Mouse (Mus musculus) MEL (cell line): Measurements from ENCODE around the gene Psd. TPM values are rescaled to one million over a fixed set of nuclear protein-coding genes. Genes with fewer than 3 reads are reported as not detected.

ENCODE experiments used
- DNase-seq: peaks from one replicate; pipeline ENCODE4 v3.0.0; 2011; ENCODE audit warnings: low read depth, low spot score
- H3K27ac ChIP-seq: 2 replicates; pipeline ENCODE4 v1.5.1; 2012; ENCODE audit warnings: low read depth, mild to moderate bottlenecking, control low read depth, low read length, moderate library complexity; ENCODE audit not compliant: control insufficient read depth
- H3K27me3 ChIP-seq, 2 experiments: fragments of 150-350 bp in 1 of 2; sonication (generic) in 1 of 2; 2 replicates each; pipeline ENCODE4 v1.6.1; 2012; ENCODE audit warnings: low read length in 2 of 2, mild to moderate bottlenecking in 2 of 2, improper control_type of control experiment in 1 of 2, moderate library complexity in 1 of 2; ENCODE audit not compliant: insufficient read depth in 2 of 2, control insufficient read depth in 1 of 2
- H3K36me3 ChIP-seq, 2 experiments: 2 replicates each; pipeline ENCODE4 v1.6.1; 2012 to 2014; ENCODE audit warnings: low read length in 2 of 2, improper control_type of control experiment in 1 of 2, inconsistent platforms in 1 of 2, mild to moderate bottlenecking in 1 of 2; ENCODE audit not compliant: insufficient read depth in 2 of 2, control insufficient read depth in 1 of 2
- H3K4me1 ChIP-seq, 2 experiments: fragments of 150-350 bp in 1 of 2; sonication (generic) in 1 of 2; 2 replicates each; pipeline ENCODE4 v1.6.1; 2012; ENCODE audit warnings: low read length in 2 of 2, improper control_type of control experiment in 1 of 2, mild to moderate bottlenecking in 1 of 2; ENCODE audit not compliant: insufficient read depth in 2 of 2, control insufficient read depth in 1 of 2
- H3K4me3 ChIP-seq, 2 experiments: fragments of 150-350 bp in 1 of 2; sonication (generic) in 1 of 2; 2 replicates each; pipeline ENCODE4 v1.5.1; 2012; ENCODE audit warnings: low read depth in 2 of 2, low read length in 2 of 2, mild to moderate bottlenecking in 2 of 2, moderate library complexity in 2 of 2, control low read depth in 1 of 2, improper control_type of control experiment in 1 of 2; ENCODE audit not compliant: control insufficient read depth in 1 of 2, insufficient read depth in 1 of 2
- H3K79me2 ChIP-seq: 2 replicates; pipeline ENCODE4 v1.6.1; 2012; ENCODE audit warnings: mild to moderate bottlenecking, low read length, moderate library complexity; ENCODE audit not compliant: control insufficient read depth, poor library complexity, insufficient read depth
- H3K9ac ChIP-seq: 2 replicates; pipeline ENCODE4 v1.6.1; 2012; ENCODE audit warnings: low read depth, mild to moderate bottlenecking, control low read depth, low read length, moderate library complexity; ENCODE audit not compliant: control insufficient read depth, poor library complexity, severe bottlenecking
- H3K9me3 ChIP-seq: fragments of 150-350 bp; sonication (generic); replicated peaks from 2 replicates; pipeline ENCODE4 v1.6.1; 2012; ENCODE audit warnings: mild to moderate bottlenecking, low read length, improper control_type of control experiment, moderate library complexity; ENCODE audit not compliant: insufficient read depth
- CTCF ChIP-seq, 3 experiments: IDR thresholded peaks in 2 of 3; conservative IDR thresholded peaks in 1 of 3; 2 replicates each; pipeline ENCODE4 v1.5.1; 2011 to 2012; ENCODE audit warnings: low read length in 3 of 3, low read depth in 2 of 3, mild to moderate bottlenecking in 2 of 3, improper control_type of control experiment in 1 of 3, inconsistent platforms in 1 of 3, mixed read lengths in 1 of 3, moderate library complexity in 1 of 3; ENCODE audit not compliant: control insufficient read depth in 1 of 3, insufficient read depth in 1 of 3, poor library complexity in 1 of 3, severe bottlenecking in 1 of 3
- E2F4 ChIP-seq: IDR thresholded peaks from 2 replicates; pipeline ENCODE4 v1.6.1; 2011; ENCODE audit warnings: low read depth, low read length, improper control_type of control experiment, borderline replicate concordance
- ELF1 ChIP-seq: IDR thresholded peaks from 2 replicates; pipeline ENCODE4 v1.6.1; 2014; ENCODE audit warnings: low read depth, mild to moderate bottlenecking, inconsistent platforms, low read length, improper control_type of control experiment, moderate library complexity
- EP300 ChIP-seq, 2 experiments: IDR thresholded peaks; 2 replicates each; pipeline ENCODE4 v1.6.1; 2011; ENCODE audit warnings: improper control_type of control experiment in 2 of 2, low read length in 2 of 2, low read depth in 1 of 2, mild to moderate bottlenecking in 1 of 2
- ETS1 ChIP-seq: IDR thresholded peaks from 2 replicates; pipeline ENCODE4 v1.6.1; 2012; ENCODE audit warnings: low read depth, mild to moderate bottlenecking, inconsistent platforms, low read length, improper control_type of control experiment, moderate library complexity
- GABPA ChIP-seq: IDR thresholded peaks from 2 replicates; pipeline ENCODE4 v1.6.1; 2012; ENCODE audit warnings: low read depth, mild to moderate bottlenecking, inconsistent platforms, low read length, improper control_type of control experiment, moderate library complexity
- HCFC1 ChIP-seq: IDR thresholded peaks from 2 replicates; pipeline ENCODE4 v1.6.1; 2012; ENCODE audit warnings: low read depth, mild to moderate bottlenecking, inconsistent platforms, low read length, improper control_type of control experiment, moderate library complexity
- KAT2A ChIP-seq: conservative IDR thresholded peaks from 2 replicates; pipeline ENCODE4 v1.6.1; 2012; ENCODE audit warnings: low read depth, low read length, improper control_type of control experiment, inconsistent platforms
- MAZ ChIP-seq: IDR thresholded peaks from 2 replicates; pipeline ENCODE4 v1.6.1; 2012; ENCODE audit warnings: low read depth, mild to moderate bottlenecking, inconsistent platforms, low read length, improper control_type of control experiment
- MXI1 ChIP-seq: IDR thresholded peaks from 2 replicates; pipeline ENCODE4 v1.6.1; 2011; ENCODE audit warnings: mild to moderate bottlenecking, low read depth, low read length, improper control_type of control experiment
- NELFE ChIP-seq: IDR thresholded peaks from 2 replicates; pipeline ENCODE4 v1.6.1; 2011; ENCODE audit warnings: low read depth, low read length, improper control_type of control experiment
- NRF1 ChIP-seq: IDR thresholded peaks from 2 replicates; pipeline ENCODE4 v1.6.1; 2014; ENCODE audit warnings: low read depth, mild to moderate bottlenecking, inconsistent platforms, low read length, improper control_type of control experiment, moderate library complexity; ENCODE audit not compliant: poor library complexity, insufficient read depth, severe bottlenecking
- POLR2A ChIP-seq, 2 experiments: IDR thresholded peaks; 2 replicates each; pipeline ENCODE4 v1.6.1; 2011 to 2012; ENCODE audit warnings: low read length in 2 of 2, mild to moderate bottlenecking in 2 of 2, control low read depth in 1 of 2, improper control_type of control experiment in 1 of 2, low read depth in 1 of 2, moderate library complexity in 1 of 2; ENCODE audit not compliant: control insufficient read depth in 1 of 2, insufficient read depth in 1 of 2, poor library complexity in 1 of 2
- POLR2AphosphoS2 ChIP-seq: IDR thresholded peaks from 2 replicates; pipeline ENCODE4 v1.6.1; 2011; ENCODE audit warnings: low read length, improper control_type of control experiment
- SIN3A ChIP-seq: IDR thresholded peaks from 2 replicates; pipeline ENCODE4 v1.6.1; 2012; ENCODE audit warnings: low read length, improper control_type of control experiment, inconsistent platforms
- SMC3 ChIP-seq: IDR thresholded peaks from 2 replicates; pipeline ENCODE4 v1.6.1; 2011; ENCODE audit warnings: low read depth, low read length, improper control_type of control experiment
- TAL1 ChIP-seq: IDR thresholded peaks from 2 replicates; pipeline ENCODE4 v1.6.1; 2012; ENCODE audit warnings: mild to moderate bottlenecking, inconsistent platforms, low read length, moderate library complexity, mixed read lengths
- TBP ChIP-seq: IDR thresholded peaks from 2 replicates; pipeline ENCODE4 v1.8.0; 2011; ENCODE audit warnings: low read depth, low read length, improper control_type of control experiment
- TCF12 ChIP-seq: IDR thresholded peaks from 2 replicates; pipeline ENCODE4 v1.6.1; 2014; ENCODE audit warnings: low read depth, mild to moderate bottlenecking, inconsistent platforms, low read length, improper control_type of control experiment, moderate library complexity
- UBTF ChIP-seq: IDR thresholded peaks from 2 replicates; pipeline ENCODE4 v1.6.1; 2012; ENCODE audit warnings: low read depth, mild to moderate bottlenecking, inconsistent platforms, low read length, improper control_type of control experiment, moderate library complexity, borderline replicate concordance; ENCODE audit not compliant: insufficient read depth
- USF1 ChIP-seq: IDR thresholded peaks from 2 replicates; pipeline ENCODE4 v1.6.1; 2014; ENCODE audit warnings: low read depth, mild to moderate bottlenecking, inconsistent platforms, low read length, improper control_type of control experiment, moderate library complexity
- ZC3H11A ChIP-seq: IDR thresholded peaks from 2 replicates; pipeline ENCODE4 v1.6.1; 2012; ENCODE audit warnings: low read depth, mild to moderate bottlenecking, inconsistent platforms, low read length, improper control_type of control experiment
- ZMIZ1 ChIP-seq: IDR thresholded peaks from 2 replicates; pipeline ENCODE4 v1.6.1; 2012; ENCODE audit warnings: low read depth, mild to moderate bottlenecking, inconsistent platforms, low read length, improper control_type of control experiment, moderate library complexity
- polyA plus RNA-seq, 2 experiments: library from polyadenylated mRNA; stranded (reverse) in 1 of 2; unstranded in 1 of 2; fragments of >175 nt in 1 of 2; fragments of >200 nt in 1 of 2; gene quantifications; 2 replicates each; pipeline versions ENCODE4 v1.2.1 to v1.2.4; 2012; ENCODE audit warnings: low replicate concordance in 2 of 2, low read depth in 1 of 2; ENCODE audit not compliant: insufficient read length in 2 of 2, insufficient read depth in 1 of 2, missing spikeins in 1 of 2
- total RNA-seq: library from RNA; depleted of rRNA; stranded (reverse); fragments of 300-350 nt; gene quantifications from 2 replicates; pipeline ENCODE4 v1.2.3, GENCODE M21; 2012

Psd gene
- total and polyA plus RNA-seq, 3 experiments: 4.5 to 17.2 TPM; not detected in 1

GRCm38 (mm10) chr19:46305432-46306267 is 21.3 kb downstream of the Psd start:
- TF ChIP-seq SIN3A (peak; percentile 80), MXI1 (0 out of 2 replicates have a peak, but pooled peaks have one; percentile 59), MAZ (peak; percentile 100), POLR2AphosphoS2 (peak; percentile 65; the same call in 1 of the 2 replicates), SMC3 (0 out of 2 replicates have a peak, but pooled peaks have one; percentile 9), TCF12 (peak; percentile 56), ZMIZ1 (peak; percentile 95), ELF1 (peak; percentile 91), CTCF (IDR thresholded peaks at IDR 0.05 in 2 of 3, conservative IDR thresholded peaks at IDR 0.05 in 1 of 3; ENCODE audit: control insufficient read depth in 1 of 3, insufficient read depth in 1 of 3, low read depth in 2 of 3, low read length in 3 of 3, poor library complexity in 1 of 3, severe bottlenecking in 1 of 3) (no peak), EP300 (IDR thresholded peaks at IDR 0.05; ENCODE audit: low read depth in 1 of 2, low read length in 2 of 2) (peak in 1 of 2 experiments; percentile 16; a peak in 2 of 4 replicates), USF1 (0 out of 2 replicates have a peak, but pooled peaks have one; percentile 14), GABPA (no peak), NRF1 (peak; percentile 39; the same call in 1 of the 2 replicates), ZC3H11A (no peak), ETS1 (peak; percentile 21; the same call in 1 of the 2 replicates), POLR2A (IDR thresholded peaks at IDR 0.05; ENCODE audit: control insufficient read depth in 1 of 2, insufficient read depth in 1 of 2, low read depth in 1 of 2, low read length in 2 of 2, poor library complexity in 1 of 2) (peak; percentile 96), E2F4 (no peak), KAT2A (no peak; the same call in 1 of the 2 replicates), TBP (0 out of 2 replicates have a peak, but pooled peaks have one; percentile 59), HCFC1 (peak; percentile 81), NELFE (peak; percentile 93), UBTF (0 out of 2 replicates have a peak, but pooled peaks have one; percentile 46), TAL1 (no peak)
- DNase-seq: peak; percentile 96
- Histone ChIP-seq H3K9me3 (no peaks in the 10 kb centered on the region), H3K36me3 (peaks cover 0 to 14% of the 10 kb centered on the region in 2 experiments; a peak in 2 of 4 replicates), H3K27me3 (no peaks in the 10 kb centered on the region), H3K27ac (peak overlapping the region; percentile 80), H3K4me1 (peaks cover 6 to 20% of the 10 kb centered on the region in 2 experiments), H3K9ac (peak overlapping the region; percentile 92), H3K4me3 (peak overlapping the region; percentile 77 to 82), H3K79me2 (peaks cover 3% of the 10 kb centered on the region; the same call in 1 of the 2 replicates)
